Mouse (Mus musculus): ENCODE results near the gene Acsl5.

DNA sequence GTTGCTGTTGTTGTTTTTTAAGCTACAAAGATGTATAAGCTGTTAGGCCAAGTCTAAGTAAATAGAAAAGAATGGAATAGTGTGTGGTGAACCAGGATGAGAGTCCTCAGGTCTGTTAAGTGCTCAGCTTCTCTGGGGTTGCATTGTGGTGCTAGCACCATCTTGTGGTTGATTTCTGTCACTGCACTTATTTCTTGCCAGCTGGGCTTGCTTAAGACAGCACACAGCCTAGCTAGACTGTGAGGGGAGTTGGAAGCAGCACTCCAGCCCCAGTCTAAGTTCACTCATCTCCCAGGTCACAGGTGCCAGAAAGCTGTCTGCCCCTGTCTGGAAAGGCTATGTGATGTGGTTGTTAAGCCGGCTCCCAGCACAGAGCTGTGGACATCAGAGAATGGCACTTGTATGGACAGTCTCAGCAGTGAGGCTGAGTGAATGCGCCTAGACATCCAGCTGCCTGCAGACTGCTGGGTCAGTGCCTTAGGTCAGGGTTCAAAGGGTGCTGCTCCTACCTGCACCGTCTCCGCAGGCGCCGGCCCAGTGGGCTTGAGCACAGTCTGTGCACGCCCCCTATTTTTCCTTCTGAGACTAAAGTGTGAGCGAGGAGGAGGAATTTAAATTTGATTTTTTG lies 81.0 kb downstream of the Acsl5 start:
- TF ChIP-seq HCFC1 (IDR thresholded peaks at IDR 0.05; ENCODE audit: borderline replicate concordance, insufficient read depth, low read length): no peak
- peak; percentile 81; the same call in 1 of the 2 replicates for TF ChIP-seq ZC3H11A (IDR thresholded peaks at IDR 0.05; ENCODE audit: borderline replicate concordance, low read depth, low read length)
- no peak for TF ChIP-seq CHD2 (IDR thresholded peaks at IDR 0.05; ENCODE audit: low read depth, low read length)
- TF ChIP-seq MAFK (IDR thresholded peaks at IDR 0.05; ENCODE audit: insufficient read depth, low read depth, low read length): no peak
